ENCODE assay signal across 28 mouse cellular contexts in the genomic region with DNA sequence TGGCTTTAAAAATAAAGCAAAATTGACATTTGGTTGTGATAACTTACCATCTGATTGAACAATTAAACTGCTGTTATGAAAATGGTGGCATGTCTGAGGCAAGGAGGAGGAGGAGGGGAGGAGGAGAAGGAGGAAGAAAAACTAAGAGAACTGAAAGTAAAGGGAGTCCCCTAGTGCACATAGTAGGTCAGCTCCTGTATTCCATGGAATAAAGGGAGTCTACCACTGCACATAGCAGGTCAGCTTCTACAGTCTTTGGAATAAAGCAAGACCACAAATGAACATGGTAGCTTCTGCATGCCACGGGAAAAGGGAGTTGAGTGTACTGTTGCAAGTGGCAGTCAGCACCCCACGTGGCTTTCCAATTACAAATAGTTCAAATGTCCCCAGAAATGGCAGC.
A peak's percentile ranks its signal among the peaks of the same experiment; 100 is the strongest.
DNase-seq lines count a peak whose midpoint lies in the region; ATAC-seq and TF ChIP-seq lines count a peak whose summit lies in the region.
"Had no signal": no experiment of that assay in that cellular context is flagged by ENCODE, and none has a peak within 500 bp of the region (broad histone marks: within the 10 kb centered on the region; RNA-seq: fewer than 3 reads in every experiment).

No protein-coding gene starts in this region.

- H3K9me3 ChIP-seq in megakaryocyte, embryonic 14.5 days: no peaks in the 10 kb centered on the region
- H3K9me3 ChIP-seq in ES-Bruce4 (replicated peaks; ENCODE audit: control insufficient read depth, insufficient read depth, low read length, poor library complexity, severe bottlenecking): no peaks in the 10 kb centered on the region
- no peaks in the 10 kb centered on the region for H3K9me3 ChIP-seq in limb, embryonic 15.5 days
- H3K9me3 ChIP-seq: embryonic facial prominence, embryonic 10.5 days; embryonic facial prominence, embryonic 13.5 days; forebrain, embryonic 12.5 days; forebrain, embryonic 15.5 days; heart, embryonic 10.5 days; heart, embryonic 13.5 days had no signal

- ATAC-seq in megakaryocyte, adult 5-6 weeks (ENCODE audit: poor library complexity, severe bottlenecking): no peak
- 0 out of 2 replicates have a peak, but pooled peaks have one; percentile 46 for ATAC-seq in limb, embryonic 15.5 days (ENCODE audit: insufficient number of reproducible peaks, low FRiP score, low TSS enrichment, low read depth)
- ATAC-seq: activated CD4-positive, CD25-positive, alpha-beta regulatory T cell, adult 4 months; CD4-positive, CD25-positive, alpha-beta regulatory T cell, adult 4 months; forebrain, embryonic 15.5 days; hindbrain, postnatal 0 days had no signal

- H3K4me2 ChIP-seq in limb, embryonic 15.5 days: no peak overlapping the region
- H3K4me2 ChIP-seq: forebrain, embryonic 12.5 days; forebrain, embryonic 15.5 days; heart, embryonic 13.5 days; hindbrain, embryonic 14.5 days had no signal

- TF ChIP-seq EP300 in ES-Bruce4 (IDR thresholded peaks at IDR 0.05; ENCODE audit: insufficient read depth, low read depth, low read length): no peak

- peak overlapping the region; percentile 95 for H3K4me3 ChIP-seq in megakaryocyte, embryonic 14.5 days (replicated peaks)
- no peak overlapping the region for H3K4me3 ChIP-seq in ES-Bruce4 (ENCODE audit: low read depth, low read length)
- H3K4me3 ChIP-seq in limb, embryonic 15.5 days: no peak overlapping the region
- H3K4me3 ChIP-seq: embryonic facial prominence, embryonic 13.5 days; erythroblast, embryonic 14.5 days; forebrain, embryonic 12.5 days; forebrain, embryonic 15.5 days; heart, embryonic 10.5 days; heart, embryonic 13.5 days had no signal

- 0 out of 2 replicates have a peak overlapping the region, but pooled peaks have one; percentile 31 for H3K9ac ChIP-seq in ES-Bruce4 (ENCODE audit: low read depth, poor library complexity, severe bottlenecking)
- no peak overlapping the region for H3K9ac ChIP-seq in limb, embryonic 15.5 days
- H3K9ac ChIP-seq: embryonic facial prominence, embryonic 13.5 days; forebrain, embryonic 12.5 days; forebrain, embryonic 15.5 days; heart, embryonic 13.5 days; hindbrain, embryonic 14.5 days had no signal

- H3K27ac ChIP-seq in ES-Bruce4 (ENCODE audit: insufficient read depth, low read length): no peak overlapping the region
- peak overlapping the region; percentile 38; the same call in 1 of the 2 replicates for H3K27ac ChIP-seq in limb, embryonic 15.5 days
- H3K27ac ChIP-seq: embryonic facial prominence, embryonic 10.5 days; embryonic facial prominence, embryonic 13.5 days; forebrain, embryonic 12.5 days; forebrain, embryonic 15.5 days; heart, embryonic 10.5 days; heart, embryonic 13.5 days; hindbrain, embryonic 14.5 days; hindbrain, postnatal 0 days had no signal

- WGBS in limb, embryonic 15.5 days: 46% methylated on average over 2 of the region's 2 CpGs

- no peak for TF ChIP-seq CTCF in ES-Bruce4 (IDR thresholded peaks at IDR 0.05; ENCODE audit: low read depth, low read length)

- no peaks in the 10 kb centered on the region for H3K27me3 ChIP-seq in megakaryocyte, embryonic 14.5 days (replicated peaks)
- no peaks in the 10 kb centered on the region for H3K27me3 ChIP-seq in ES-Bruce4 (ENCODE audit: control insufficient read depth, insufficient read depth, low read length, poor library complexity, severe bottlenecking)
- H3K27me3 ChIP-seq in limb, embryonic 15.5 days: no peaks in the 10 kb centered on the region
- H3K27me3 ChIP-seq: embryonic facial prominence, embryonic 13.5 days; heart, embryonic 13.5 days had no signal

- no peak for DNase-seq in right cerebral cortex, postnatal 4 days
- DNase-seq in heart, adult 9 months (ENCODE audit: low spot score in 2 of 2): no peak
- DNase-seq: adrenal gland, adult 8-10 months; adrenal gland, postnatal 25 days; cerebellum, adult 11-12 months; cerebellum, adult 8-10 months; cerebellum, postnatal 10 days; cerebellum, postnatal 36 days; embryo, embryonic 11 days; gastrocnemius, postnatal 25 days; heart, adult 18-20 months; heart, postnatal 14 days; heart, postnatal 4 days had no signal

- no peak for TF ChIP-seq POLR2A in ES-Bruce4 (IDR thresholded peaks at IDR 0.05; ENCODE audit: insufficient read depth, low read length)

- H3K4me1 ChIP-seq in megakaryocyte, embryonic 14.5 days: peaks cover 78% of the 10 kb centered on the region
- H3K4me1 ChIP-seq in ES-Bruce4 (ENCODE audit: control insufficient read depth, insufficient read depth, low read length): no peaks in the 10 kb centered on the region
- H3K4me1 ChIP-seq in limb, embryonic 15.5 days: peaks cover 32% of the 10 kb centered on the region

- peaks cover 47% of the 10 kb centered on the region for H3K36me3 ChIP-seq in megakaryocyte, embryonic 14.5 days (replicated peaks; ENCODE audit: low read length)
- 0 out of 2 replicates have a peak, but pooled peaks cover 4% of the 10 kb centered on the region for H3K36me3 ChIP-seq in ES-Bruce4 (ENCODE audit: control insufficient read depth, insufficient read depth, low read length, poor library complexity, severe bottlenecking)
- H3K36me3 ChIP-seq in limb, embryonic 15.5 days: no peaks in the 10 kb centered on the region
- H3K36me3 ChIP-seq: embryonic facial prominence, embryonic 10.5 days; embryonic facial prominence, embryonic 13.5 days; forebrain, embryonic 12.5 days; forebrain, embryonic 15.5 days; heart, embryonic 10.5 days; heart, embryonic 13.5 days had no signal
